Mouse (Mus musculus): Measurements from ENCODE around the gene Zfp628. TPM values are rescaled to one million over a fixed set of nuclear protein-coding genes. Genes with fewer than 3 reads are reported as not detected.
A peak's percentile ranks its signal among the peaks of the same experiment; 100 is the strongest.
"Not testable (repeated sequence)": the region's sequence is repeated elsewhere in the genome, so short reads cannot be mapped to it uniquely, and the experiment has no call there.

Gene Zfp628
- polyA plus RNA-seq (2012; rRNA removed) = 9.6 and 10.8 TPM in 2 replicates

DNA sequence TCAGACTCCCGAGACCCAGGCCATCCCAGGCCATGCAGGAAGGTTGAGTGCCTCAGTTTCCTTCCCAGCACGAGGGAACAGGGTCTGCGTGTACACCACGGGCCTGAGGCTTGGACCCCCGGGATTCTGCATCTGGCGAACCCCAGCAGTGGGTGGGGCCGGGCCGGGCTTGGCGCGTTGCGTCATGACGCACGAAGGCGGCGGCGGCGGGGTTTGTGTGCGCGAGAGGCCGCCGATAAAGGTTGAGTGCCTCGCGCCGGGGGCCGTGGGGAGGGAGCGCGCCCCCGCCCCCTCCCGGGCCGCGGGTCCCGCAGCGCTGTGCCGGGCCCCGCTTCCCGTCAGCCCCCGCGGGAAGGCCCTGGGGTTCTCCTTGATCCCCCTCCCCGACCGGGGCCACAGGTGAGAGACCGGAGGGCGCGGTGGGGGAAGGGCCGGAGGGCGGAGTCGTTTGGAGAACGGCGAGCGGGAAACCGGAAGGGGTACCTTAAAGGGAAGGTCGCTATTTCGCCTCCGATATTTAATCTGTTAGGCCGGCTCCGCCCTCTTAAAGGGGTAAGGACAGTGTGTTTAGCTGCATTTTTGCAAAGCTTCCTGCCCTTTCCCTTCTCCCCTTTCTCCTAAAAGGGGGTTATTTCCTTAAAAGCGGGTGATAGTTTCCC is at the start of gene Zfp628:
Gene Zfp628, plus strand, starts transcription at position 211 of the 659 bp plus-strand sequence.
- peak; percentile 87 to 98 for DNase-seq (ENCODE audit: extremely low spot score in 1 of 2, low spot score in 1 of 2)

DNA sequence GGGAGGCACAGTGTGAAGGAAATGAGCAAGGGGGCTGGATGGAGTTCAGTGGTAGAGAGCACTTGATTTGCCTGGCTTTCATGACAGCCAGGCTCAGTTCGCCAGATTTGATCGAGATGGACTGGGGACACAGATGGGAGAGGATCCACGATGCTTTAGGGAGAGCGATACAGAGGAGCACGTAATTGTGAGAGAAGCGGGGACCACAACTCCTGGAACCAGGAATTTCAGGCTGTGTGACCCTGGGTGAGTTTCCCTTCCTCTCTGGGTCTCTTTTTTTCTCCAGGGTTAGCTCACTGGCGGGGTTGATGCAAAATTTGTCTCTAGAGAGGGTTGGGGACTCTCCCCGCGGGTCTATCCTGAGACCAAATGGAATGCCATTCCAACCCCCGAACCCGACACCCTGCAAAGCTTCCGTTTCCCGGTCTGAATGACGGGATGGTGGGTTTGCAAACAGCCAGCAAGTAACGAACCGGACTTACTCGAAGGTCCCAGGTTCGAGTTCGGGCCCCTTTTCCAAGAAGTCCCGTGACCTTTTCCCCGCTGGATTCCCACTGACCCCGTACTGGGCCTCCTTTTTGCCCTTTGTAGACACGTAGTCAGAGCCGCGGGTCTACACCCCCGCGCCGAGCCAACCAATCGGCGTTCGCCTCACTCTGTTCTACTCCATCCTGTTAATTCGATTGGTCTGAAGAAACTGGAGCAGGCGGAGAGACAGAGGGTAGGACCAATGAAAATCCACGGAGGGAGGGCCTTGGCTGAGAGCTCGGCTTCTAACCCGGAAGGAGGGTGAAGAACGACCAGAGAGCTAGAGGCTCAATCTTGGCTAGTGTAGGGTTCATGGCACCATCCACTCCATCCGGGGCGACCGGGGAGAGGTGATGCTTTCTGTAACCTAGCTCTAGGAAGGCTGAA is 49.2 kb upstream of the Zfp628 start:
- DNase-seq (ENCODE audit: extremely low spot score in 1 of 2, low spot score in 1 of 2) = peak; percentile 97

DNA sequence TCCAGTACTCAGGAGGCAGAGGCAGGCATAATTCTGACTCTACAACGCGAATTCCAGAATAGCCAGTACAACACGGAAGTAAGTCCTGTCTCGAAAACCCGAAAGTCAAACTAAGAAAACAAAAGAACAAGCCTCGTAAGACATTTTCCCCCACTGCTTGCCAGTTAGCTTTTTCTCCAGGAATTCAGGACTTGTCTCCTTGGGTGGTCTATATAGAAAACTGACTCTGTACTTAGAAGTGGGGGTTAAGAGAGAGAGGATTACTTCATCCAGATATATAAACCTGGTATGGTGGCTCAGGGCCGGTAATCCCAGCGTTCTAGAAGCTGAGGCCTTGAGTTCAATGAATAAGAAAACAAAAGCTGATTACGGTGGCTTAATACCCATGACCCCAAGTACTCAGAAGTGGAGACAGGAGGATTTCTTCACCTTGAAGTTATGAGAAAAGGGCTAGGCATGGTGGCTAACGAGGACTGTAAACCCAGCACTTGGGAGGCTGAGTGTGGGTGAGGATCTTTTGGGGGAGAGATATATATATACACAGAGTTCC is 48.3 kb upstream of the Zfp628 start:
- DNase-seq (ENCODE audit: extremely low spot score in 1 of 2, low spot score in 1 of 2) = no peak

- DNase-seq (ENCODE audit: extremely low spot score in 1 of 2, low spot score in 1 of 2) = no peak
These were observed 44.9 kb upstream of the Zfp628 start, which contains the start of gene Isoc2b for GRCm38 (mm10) chr7:4870133-4870532. TSS of gene Isoc2b (minus strand) at chr7:4870258.

GRCm38 (mm10) chr7:4876753-4877221 is 38.2 kb upstream of the Zfp628 start, which contains the start of gene Isoc2a:
TSS of gene Isoc2a (plus strand) at chr7:4877153.
- DNase-seq (ENCODE audit: extremely low spot score in 1 of 2, low spot score in 1 of 2) = peak; percentile 87 to 88

GRCm38 (mm10) chr7:4877226-4877625 is 37.8 kb upstream of the Zfp628 start:
- no peak for DNase-seq (ENCODE audit: extremely low spot score in 1 of 2, low spot score in 1 of 2)

DNA sequence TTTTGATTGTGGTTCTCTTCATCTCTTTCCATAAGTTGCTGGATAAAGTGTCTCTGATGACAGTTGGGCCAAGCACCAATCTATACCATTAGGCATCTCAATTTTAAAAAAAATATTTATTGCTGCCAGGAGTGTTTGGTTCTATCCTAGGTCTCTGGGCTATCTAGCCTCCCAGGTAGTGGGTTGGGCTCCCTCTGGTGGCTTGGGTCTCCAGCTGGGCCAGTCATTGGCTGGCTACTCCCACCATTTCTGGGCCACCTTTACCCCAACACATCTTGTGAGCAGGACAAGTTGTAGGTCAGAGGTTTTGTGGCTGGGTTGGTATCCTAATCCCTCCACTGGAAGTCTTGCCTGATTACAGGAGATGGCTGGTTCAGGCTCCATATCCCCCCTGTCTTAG is 36.8 kb upstream of the Zfp628 start:
- DNase-seq (ENCODE audit: extremely low spot score in 1 of 2, low spot score in 1 of 2) = no peak

GRCm38 (mm10) chr7:4879036-4879435 is 36.0 kb upstream of the Zfp628 start:
- DNase-seq (ENCODE audit: extremely low spot score in 1 of 2, low spot score in 1 of 2) = not testable (repeated sequence)

- no peak for DNase-seq (ENCODE audit: extremely low spot score in 1 of 2, low spot score in 1 of 2)
These were observed 28.3 kb upstream of the Zfp628 start for GRCm38 (mm10) chr7:4886680-4887079.

GRCm38 (mm10) chr7:4895186-4895585 is 19.8 kb upstream of the Zfp628 start:
- no peak for DNase-seq (ENCODE audit: extremely low spot score in 1 of 2, low spot score in 1 of 2)

GRCm38 (mm10) chr7:4898851-4899648 is 16.0 kb upstream of the Zfp628 start:
- no peak for DNase-seq (ENCODE audit: extremely low spot score in 1 of 2, low spot score in 1 of 2)

DNA sequence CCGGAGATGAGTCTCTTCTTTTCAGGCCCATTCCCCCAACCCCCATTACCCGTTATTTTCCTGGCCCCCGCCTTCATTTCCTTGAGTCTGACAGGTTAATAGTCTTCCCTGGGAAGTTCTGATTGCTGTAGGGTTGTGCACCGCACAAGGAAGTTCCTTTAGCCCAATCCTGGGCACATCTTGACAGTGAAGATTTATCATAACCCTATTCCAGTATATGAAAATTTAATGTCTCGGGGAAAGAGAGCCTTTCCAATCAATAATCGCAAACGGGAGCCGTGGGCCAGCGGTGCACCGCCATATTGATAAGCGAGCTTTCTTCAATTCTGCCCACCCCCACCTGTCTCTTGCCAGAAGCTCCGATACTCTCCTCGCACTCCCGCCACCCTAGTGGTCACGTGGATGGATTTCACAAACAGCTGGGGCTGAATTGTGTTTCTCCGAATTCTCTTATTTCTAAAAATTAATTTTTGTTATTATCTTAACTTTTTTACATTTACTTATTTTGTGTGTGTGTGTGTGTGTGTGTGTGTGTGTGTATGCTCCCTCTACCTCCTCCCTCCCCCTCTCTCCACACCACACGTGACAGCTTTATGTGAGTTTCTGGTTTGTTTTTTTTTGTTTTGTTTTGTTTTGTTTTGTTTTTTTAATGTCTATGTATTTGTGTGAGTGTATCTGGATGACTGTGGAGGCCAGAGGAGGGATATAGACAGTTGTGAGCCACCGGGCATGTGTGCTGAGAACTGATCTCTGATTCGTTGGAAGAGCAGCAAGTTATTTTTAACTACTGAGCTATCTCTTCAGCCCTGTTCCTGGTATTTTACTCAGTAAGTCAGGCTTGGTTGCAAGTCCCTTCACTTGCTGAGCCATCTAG is 15.1 kb upstream of the Zfp628 start:
- DNase-seq (ENCODE audit: extremely low spot score in 1 of 2, low spot score in 1 of 2) = no peak

GRCm38 (mm10) chr7:4900523-4900851 is 14.5 kb upstream of the Zfp628 start:
- DNase-seq (ENCODE audit: extremely low spot score in 1 of 2, low spot score in 1 of 2) = no peak

- DNase-seq (ENCODE audit: extremely low spot score in 1 of 2, low spot score in 1 of 2) = no peak
These were observed 13.8 kb upstream of the Zfp628 start for GRCm38 (mm10) chr7:4901171-4901570.

DNA sequence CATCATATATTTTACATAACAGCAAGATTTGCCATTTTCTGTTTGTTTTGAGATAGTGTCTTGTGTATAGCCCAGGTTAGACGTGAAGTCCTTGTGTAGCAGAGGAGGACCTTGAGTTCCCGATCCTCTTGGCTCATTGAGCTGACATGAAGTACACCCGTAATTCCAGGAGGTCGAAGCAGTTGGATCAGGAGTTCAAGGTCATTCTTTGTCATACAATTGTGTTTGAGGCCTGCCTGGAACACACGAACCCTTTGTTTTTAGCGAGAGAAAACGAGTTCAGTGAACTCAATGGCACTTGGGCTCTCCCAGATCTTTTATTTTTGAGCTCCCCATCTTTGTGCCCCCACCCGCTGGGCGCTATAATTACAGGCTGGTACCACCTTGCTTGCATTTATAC is 12.6 kb upstream of the Zfp628 start:
- no peak for DNase-seq (ENCODE audit: extremely low spot score in 1 of 2, low spot score in 1 of 2)

DNA sequence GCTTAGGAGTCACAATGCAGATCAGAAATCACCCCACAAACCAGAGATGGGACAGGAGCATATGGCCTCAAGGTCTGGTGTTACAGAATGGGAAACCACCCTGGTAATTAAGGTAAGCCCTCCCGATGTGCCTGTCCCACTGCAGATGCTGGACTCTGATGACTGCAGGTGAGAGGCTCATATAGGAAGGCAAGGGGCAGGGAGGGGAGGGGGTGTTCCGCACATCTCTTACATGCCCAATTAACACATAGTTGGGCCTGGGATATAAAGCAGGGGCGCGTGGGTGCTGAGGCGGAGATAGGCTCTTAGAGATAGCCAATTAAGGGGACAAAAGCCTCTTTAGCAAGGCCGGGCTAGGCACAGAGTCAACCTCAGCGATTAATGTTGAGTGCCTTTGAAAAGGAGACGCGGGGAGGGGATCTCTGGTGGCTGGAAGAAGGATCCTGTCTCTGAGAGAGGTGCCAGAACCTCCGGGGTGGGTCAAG is 8.5 kb upstream of the Zfp628 start, which contains the start of gene Gm36210:
Gene Gm36210, minus strand, starts transcription at position 51 of the 485 bp plus-strand sequence.
- DNase-seq (ENCODE audit: extremely low spot score in 1 of 2, low spot score in 1 of 2) = no peak

GRCm38 (mm10) chr7:4911561-4911960 is 3.5 kb upstream of the Zfp628 start:
- peak in 1 of 2 experiments; percentile 77 for DNase-seq (ENCODE audit: extremely low spot score in 1 of 2, low spot score in 1 of 2)

GRCm38 (mm10) chr7:4912248-4912647 is 2.8 kb upstream of the Zfp628 start:
- no peak for DNase-seq (ENCODE audit: extremely low spot score in 1 of 2, low spot score in 1 of 2)
